Mouse (Mus musculus) CH12.LX (cell line): ENCODE data around the gene Srbd1. TPM values are rescaled to one million over a fixed set of nuclear protein-coding genes. Genes with fewer than 3 reads are reported as not detected.

Source experiments
- DNase-seq: peaks from one replicate; pipeline ENCODE4 v3.0.0-alpha.2; 2013; ENCODE audit errors: extremely low read depth
- H3K27ac ChIP-seq: 2 replicates; pipeline ENCODE4 v1.5.1; 2012; ENCODE audit warnings: low read depth, mild to moderate bottlenecking, control low read depth, moderate library complexity; ENCODE audit not compliant: insufficient read depth
- H3K27me3 ChIP-seq: replicated peaks from 2 replicates; pipeline ENCODE3; 2012; ENCODE audit warnings: inconsistent platforms
- H3K36me3 ChIP-seq, 2 experiments: replicated peaks in 1 of 2; 2 replicates each; pipeline versions ENCODE3 to v1.6.1; 2012; ENCODE audit warnings: inconsistent platforms in 1 of 2, low read length in 1 of 2, mild to moderate bottlenecking in 1 of 2, mixed read lengths in 1 of 2, moderate library complexity in 1 of 2; ENCODE audit not compliant: control insufficient read depth in 1 of 2, insufficient read depth in 1 of 2
- H3K4me1 ChIP-seq, 2 experiments: 2 replicates each; pipeline ENCODE4 v1.6.1; 2012; ENCODE audit warnings: inconsistent platforms in 1 of 2, moderate library complexity in 1 of 2; ENCODE audit not compliant: insufficient read depth in 2 of 2, control insufficient read depth in 1 of 2
- H3K4me2 ChIP-seq: 2 replicates; pipeline ENCODE4 v1.6.1; 2012; ENCODE audit warnings: low read depth, mild to moderate bottlenecking, control low read depth; ENCODE audit not compliant: poor library complexity, insufficient read depth, severe bottlenecking
- H3K4me3 ChIP-seq, 3 experiments: fragments of 150-350 bp in 1 of 3; sonication (generic) in 1 of 3; replicated peaks in 1 of 3; 2 replicates each; pipeline versions ENCODE3 to v1.5.1; 2011 to 2012; ENCODE audit warnings: low read depth in 2 of 3, low read length in 2 of 3, mild to moderate bottlenecking in 2 of 3, moderate library complexity in 2 of 3, control low read depth in 1 of 3, improper control_type of control experiment in 1 of 3, inconsistent platforms in 1 of 3, mixed read lengths in 1 of 3; ENCODE audit not compliant: poor library complexity in 1 of 3
- H3K79me2 ChIP-seq: replicated peaks from 2 replicates; pipeline ENCODE4 v1.6.1; 2012; ENCODE audit warnings: mild to moderate bottlenecking, moderate library complexity; ENCODE audit not compliant: control insufficient read depth, poor library complexity, insufficient read depth, severe bottlenecking; ENCODE audit errors: extremely low read depth
- H3K9ac ChIP-seq: 2 replicates; pipeline ENCODE4 v1.6.1; 2012; ENCODE audit warnings: low read depth, mild to moderate bottlenecking, control low read depth, moderate library complexity; ENCODE audit not compliant: insufficient read depth
- H3K9me3 ChIP-seq: replicated peaks from 2 replicates; pipeline ENCODE3; 2012; ENCODE audit warnings: low read length, inconsistent platforms, mixed read lengths
- BHLHE40 ChIP-seq: IDR thresholded peaks from 2 replicates; pipeline ENCODE4 v1.6.1; 2011; ENCODE audit warnings: mild to moderate bottlenecking, low read depth, low read length, improper control_type of control experiment
- CHD1 ChIP-seq: IDR thresholded peaks from 2 replicates; pipeline ENCODE4 v1.6.1; 2012; ENCODE audit warnings: low read depth, low read length, improper control_type of control experiment, inconsistent platforms
- CHD2 ChIP-seq: IDR thresholded peaks from 2 replicates; pipeline ENCODE4 v1.6.1; 2011; ENCODE audit warnings: low read length, improper control_type of control experiment
- CTCF ChIP-seq, 2 experiments: IDR thresholded peaks in 1 of 2; conservative IDR thresholded peaks in 1 of 2; 2 replicates each; pipeline ENCODE4 v1.5.1; 2011 to 2012; ENCODE audit warnings: low read depth in 2 of 2, low read length in 2 of 2, improper control_type of control experiment in 1 of 2, inconsistent platforms in 1 of 2, mild to moderate bottlenecking in 1 of 2, moderate library complexity in 1 of 2
- E2F4 ChIP-seq: IDR thresholded peaks from 2 replicates; pipeline ENCODE4 v1.6.1; 2011; ENCODE audit warnings: low read depth, low read length, improper control_type of control experiment; ENCODE audit not compliant: insufficient replicate concordance
- ELF1 ChIP-seq: IDR thresholded peaks from 2 replicates; pipeline ENCODE4 v1.6.1; 2014; ENCODE audit warnings: low read depth, mild to moderate bottlenecking, inconsistent platforms, low read length, improper control_type of control experiment
- EP300 ChIP-seq: IDR thresholded peaks from 2 replicates; pipeline ENCODE4 v1.6.1; 2011; ENCODE audit warnings: low read length, improper control_type of control experiment
- ETS1 ChIP-seq: conservative IDR thresholded peaks from 2 replicates; pipeline ENCODE4 v1.6.1; 2012; ENCODE audit warnings: low read depth, mild to moderate bottlenecking, inconsistent platforms, low read length, improper control_type of control experiment, moderate library complexity
- GABPA ChIP-seq: IDR thresholded peaks from 2 replicates; pipeline ENCODE4 v1.6.1; 2012; ENCODE audit warnings: low read depth, low read length, improper control_type of control experiment, inconsistent platforms; ENCODE audit not compliant: insufficient replicate concordance
- HCFC1 ChIP-seq: IDR thresholded peaks from 2 replicates; pipeline ENCODE4 v1.6.1; 2012; ENCODE audit warnings: low read depth, mild to moderate bottlenecking, inconsistent platforms, low read length, improper control_type of control experiment
- IRF4 ChIP-seq: IDR thresholded peaks from 2 replicates; pipeline ENCODE4 v1.6.1; 2014; ENCODE audit warnings: low read depth, mild to moderate bottlenecking, inconsistent platforms, low read length, improper control_type of control experiment
- JUN ChIP-seq: IDR thresholded peaks from 2 replicates; pipeline ENCODE4 v1.6.1; 2011; ENCODE audit warnings: low read depth, mild to moderate bottlenecking, low read length, improper control_type of control experiment, moderate library complexity; ENCODE audit not compliant: insufficient read depth
- JUND ChIP-seq: conservative IDR thresholded peaks from 2 replicates; pipeline ENCODE4 v1.6.1; 2011; ENCODE audit warnings: low read depth, low read length, improper control_type of control experiment
- KAT2A ChIP-seq: IDR thresholded peaks from 2 replicates; pipeline ENCODE4 v1.6.1; 2012; ENCODE audit warnings: low read length, improper control_type of control experiment, inconsistent platforms; ENCODE audit not compliant: insufficient replicate concordance
- MAFK ChIP-seq: IDR thresholded peaks from 2 replicates; pipeline ENCODE4 v1.6.1; 2011; ENCODE audit warnings: low read length, improper control_type of control experiment; ENCODE audit not compliant: insufficient replicate concordance
- MAX ChIP-seq: IDR thresholded peaks from 2 replicates; pipeline ENCODE4 v1.6.1; 2011; ENCODE audit warnings: low read length, improper control_type of control experiment
- MAZ ChIP-seq: IDR thresholded peaks from 2 replicates; pipeline ENCODE4 v1.6.1; 2012; ENCODE audit warnings: low read depth, mild to moderate bottlenecking, inconsistent platforms, low read length, improper control_type of control experiment, moderate library complexity
- MEF2A ChIP-seq: IDR thresholded peaks from 2 replicates; pipeline ENCODE4 v1.6.1; 2014; ENCODE audit warnings: low read depth, mild to moderate bottlenecking, inconsistent platforms, low read length, improper control_type of control experiment, borderline replicate concordance
- MXI1 ChIP-seq: IDR thresholded peaks from 2 replicates; pipeline ENCODE4 v1.6.1; 2011; ENCODE audit warnings: mild to moderate bottlenecking, low read depth, low read length, improper control_type of control experiment
- MYC ChIP-seq: IDR thresholded peaks from 2 replicates; pipeline ENCODE4 v1.6.1; 2011; ENCODE audit warnings: low read depth, mild to moderate bottlenecking, improper control_type of control experiment, low read length
- NELFE ChIP-seq: IDR thresholded peaks from 2 replicates; pipeline ENCODE4 v1.6.1; 2011; ENCODE audit warnings: low read depth, low read length, improper control_type of control experiment
- NRF1 ChIP-seq: IDR thresholded peaks from 2 replicates; pipeline ENCODE4 v1.6.1; 2014; ENCODE audit warnings: low read depth, mild to moderate bottlenecking, inconsistent platforms, low read length, improper control_type of control experiment, moderate library complexity
- PAX5 ChIP-seq: IDR thresholded peaks from 2 replicates; pipeline ENCODE4 v1.6.1; 2012; ENCODE audit warnings: low read length, inconsistent platforms, mixed read lengths
- POLR2A ChIP-seq: IDR thresholded peaks from 2 replicates; pipeline ENCODE4 v1.6.1; 2011; ENCODE audit warnings: low read depth, mild to moderate bottlenecking, improper control_type of control experiment, low read length
- POLR2AphosphoS2 ChIP-seq: IDR thresholded peaks from 2 replicates; pipeline ENCODE4 v1.6.1; 2011; ENCODE audit warnings: low read depth, low read length, improper control_type of control experiment
- RAD21 ChIP-seq: IDR thresholded peaks from 2 replicates; pipeline ENCODE4 v1.6.1; 2011; ENCODE audit warnings: low read depth, mild to moderate bottlenecking, low read length, improper control_type of control experiment, moderate library complexity
- RCOR1 ChIP-seq: conservative IDR thresholded peaks from 2 replicates; pipeline ENCODE4 v1.6.1; 2012; ENCODE audit warnings: low read depth, mild to moderate bottlenecking, inconsistent platforms, low read length, improper control_type of control experiment
- SIN3A ChIP-seq: IDR thresholded peaks from 2 replicates; pipeline ENCODE4 v1.6.1; 2012; ENCODE audit warnings: low read length, improper control_type of control experiment, inconsistent platforms
- SMC3 ChIP-seq: IDR thresholded peaks from 2 replicates; pipeline ENCODE4 v1.6.1; 2011; ENCODE audit warnings: low read depth, low read length, improper control_type of control experiment
- TBP ChIP-seq: conservative IDR thresholded peaks from 2 replicates; pipeline ENCODE4 v1.6.1; 2011; ENCODE audit warnings: low read depth, low read length, improper control_type of control experiment
- TCF12 ChIP-seq: IDR thresholded peaks from 2 replicates; pipeline ENCODE4 v1.6.1; 2014; ENCODE audit warnings: low read depth, mild to moderate bottlenecking, inconsistent platforms, low read length, improper control_type of control experiment
- UBTF ChIP-seq: IDR thresholded peaks from 2 replicates; pipeline ENCODE4 v1.6.1; 2012; ENCODE audit warnings: low read depth, mild to moderate bottlenecking, inconsistent platforms, low read length, improper control_type of control experiment, moderate library complexity
- USF1 ChIP-seq: IDR thresholded peaks from 2 replicates; pipeline ENCODE4 v1.6.1; 2014; ENCODE audit warnings: low read depth, mild to moderate bottlenecking, inconsistent platforms, low read length, improper control_type of control experiment
- USF2 ChIP-seq: conservative IDR thresholded peaks from 2 replicates; pipeline ENCODE4 v1.6.1; 2011; ENCODE audit warnings: low read depth, low read length, improper control_type of control experiment
- ZC3H11A ChIP-seq: IDR thresholded peaks from 2 replicates; pipeline ENCODE4 v1.6.1; 2012; ENCODE audit warnings: low read depth, mild to moderate bottlenecking, inconsistent platforms, low read length, improper control_type of control experiment
- ZKSCAN1 ChIP-seq: IDR thresholded peaks from 2 replicates; pipeline ENCODE4 v1.6.1; 2012; ENCODE audit warnings: low read depth, inconsistent platforms, low read length, improper control_type of control experiment, borderline replicate concordance
- ZMIZ1 ChIP-seq: IDR thresholded peaks from 2 replicates; pipeline ENCODE4 v1.6.1; 2012; ENCODE audit warnings: low read depth, mild to moderate bottlenecking, inconsistent platforms, low read length, improper control_type of control experiment
- ZNF384 ChIP-seq: IDR thresholded peaks from 2 replicates; pipeline ENCODE4 v1.6.1; 2012; ENCODE audit warnings: low read depth, low read length, improper control_type of control experiment, inconsistent platforms
- dilution Hi-C: fragments of 300-500 bp; cut with MboI; formaldehyde crosslinking; loops from 2 replicates; pipeline ENCODE4 v1.14.3; 2020; ENCODE audit warnings: low sequenced_read_pairs; ENCODE audit not compliant: extremely low pct_unique_long_range_greater_than_20kb, extremely low pct_ligation_motif_present
- in situ Hi-C: fragments of 300-500 bp; cut with MboI; formaldehyde crosslinking; loops from 3 replicates; pipeline ENCODE4 v1.14.3; 2019; ENCODE audit warnings: low sequenced_read_pairs, low pct_ligation_motif_present, low pct_unique_long_range_greater_than_20kb, mixed read lengths
- polyA plus RNA-seq: library from polyadenylated mRNA; unstranded; fragments of >175 nt; gene quantifications from 2 replicates; pipeline ENCODE4 v1.2.1, GENCODE M21; 2012; ENCODE audit warnings: low read depth; ENCODE audit not compliant: insufficient read length
- total RNA-seq, 2 experiments: library from RNA; depleted of rRNA; stranded (reverse); fragments of 300-350 nt in 1 of 2; fragments of >200 nt in 1 of 2; gene quantifications; 2 replicates each; pipeline ENCODE4 v1.2.3; 2012 to 2014

The Srbd1 gene
- total and polyA plus RNA-seq, 3 experiments, result 21.5 to 34.5 (median 24.8) TPM

GRCm38 (mm10) chr17:85975077-85975476 is 169.9 kb downstream of the Srbd1 start:
- dilution Hi-C loops, result no loop called here

GRCm38 (mm10) chr17:85974591-85974990 is 170.4 kb downstream of the Srbd1 start:
- TF ChIP-seq RAD21 (no peak), IRF4 (no peak), TCF12 (0 out of 2 replicates have a peak, but pooled peaks have one; percentile 8), POLR2A (peak; percentile 64), MAX (peak; percentile 8; the same call in 1 of the 2 replicates), MXI1 (no peak)
- Histone ChIP-seq H3K4me1 (peaks cover 8 to 15% of the 10 kb centered on the region in 2 experiments), H3K36me3 (no peaks in the 10 kb centered on the region), H3K9me3 (no peaks in the 10 kb centered on the region), H3K27ac (peak overlapping the region; percentile 69), H3K4me3 (peak overlapping the region in 2 of 3 experiments; percentile 2 to 45), H3K79me2 (no peaks in the 10 kb centered on the region), H3K27me3 (no peaks in the 10 kb centered on the region), H3K9ac (peak overlapping the region; percentile 65), H3K4me2 (peak overlapping the region; percentile 93)
- no peak for DNase-seq
- in situ Hi-C loops, result loop anchor here (10.0 kb wide), 1 partner anchor 80 kb away; no protein-coding TSS in a partner anchor
- dilution Hi-C loops, result no loop called here

More at GRCm38 (mm10) chr17:85975077-85975476, 169.9 kb downstream of the Srbd1 start:
- in situ Hi-C loops, result loop anchor here (10.0 kb wide), 1 partner anchor 80 kb away; no protein-coding TSS in a partner anchor
- Histone ChIP-seq H3K9me3 (no peaks in the 10 kb centered on the region), H3K27ac (peak overlapping the region; percentile 69), H3K9ac (peak overlapping the region; percentile 65), H3K4me1 (peaks cover 8 to 15% of the 10 kb centered on the region in 2 experiments), H3K4me2 (peak overlapping the region; percentile 93), H3K79me2 (no peaks in the 10 kb centered on the region), H3K27me3 (no peaks in the 10 kb centered on the region), H3K36me3 (no peaks in the 10 kb centered on the region), H3K4me3 (peak overlapping the region in 2 of 3 experiments; percentile 2 to 45)
- no peak for DNase-seq
- TF ChIP-seq KAT2A (0 out of 2 replicates have a peak, but pooled peaks have one; percentile 15), MXI1 (0 out of 2 replicates have a peak, but pooled peaks have one; percentile 13), ZNF384 (no peak), BHLHE40 (no peak), E2F4 (no peak), CHD1 (no peak), MAX (no peak; the same call in 1 of the 2 replicates), JUN (no peak), ELF1 (no peak), TCF12 (no peak), EP300 (0 out of 2 replicates have a peak, but pooled peaks have one; percentile 14), MYC (0 out of 2 replicates have a peak, but pooled peaks have one; percentile 55), ZC3H11A (no peak), RCOR1 (no peak), TBP (peak; percentile 69), IRF4 (peak; percentile 76; the same call in 1 of the 2 replicates), SMC3 (no peak), NRF1 (no peak), NELFE (peak; percentile 24; the same call in 1 of the 2 replicates), USF2 (no peak), ETS1 (0 out of 2 replicates have a peak, but pooled peaks have one; percentile 28), ZKSCAN1 (no peak), CTCF (conservative IDR thresholded peaks at IDR 0.05 in 1 of 2, IDR thresholded peaks at IDR 0.05 in 1 of 2; ENCODE audit: low read depth in 2 of 2, low read length in 2 of 2) (no peak), RAD21 (no peak), JUND (no peak), PAX5 (no peak), GABPA (no peak), ZMIZ1 (no peak), POLR2A (peak; percentile 22; the same call in 1 of the 2 replicates), MAZ (no peak), MAFK (no peak), MEF2A (no peak), UBTF (no peak), SIN3A (0 out of 2 replicates have a peak, but pooled peaks have one; percentile 17), USF1 (no peak), CHD2 (no peak), POLR2AphosphoS2 (no peak), HCFC1 (peak; percentile 31)
